Mouse (Mus musculus) naive thymus-derived CD4-positive, alpha-beta T cell, adult 5 months (primary cell): ENCODE data around the gene Pcbp4. TPM values are rescaled to one million over a fixed set of nuclear protein-coding genes. Genes with fewer than 3 reads are reported as not detected.

Experiments used
- polyA plus RNA-seq: library from polyadenylated mRNA; unstranded; fragments of 100-300 nt; shearing (Covaris generic); gene quantifications from one replicate; pipeline ENCODE4 v1.2.1, GENCODE M21; 2017

Gene Pcbp4
- polyA plus RNA-seq, result 8.3 TPM

GRCm38 (mm10) chr9:106453271-106454070 lies at the start of gene Pcbp4:
TSS of gene Pcbp4 (plus strand) at chr9:106453291.

GRCm38 (mm10) chr9:106429221-106430014 lies 23.7 kb upstream of the Pcbp4 start, which contains the start of gene Rpl29:
TSS of gene Rpl29 (plus strand) at chr9:106429454.

GRCm38 (mm10) chr9:106447348-106447747 lies 5.7 kb upstream of the Pcbp4 start, which contains the start of the genes Abhd14b and Abhd14a:
TSS of gene Abhd14b (plus strand) at chr9:106447459.
TSS of gene Abhd14a (minus strand) at chr9:106447678.

GRCm38 (mm10) chr9:106465571-106466200 lies 12.6 kb downstream of the Pcbp4 start, which contains the start of gene Gpr62:
TSS of gene Gpr62 (minus strand) at chr9:106465938.

GRCm38 (mm10) chr9:106475663-106476001 lies 22.5 kb downstream of the Pcbp4 start, which contains the start of gene Rrp9:
TSS of gene Rrp9 (plus strand) at chr9:106475963.

DNA sequence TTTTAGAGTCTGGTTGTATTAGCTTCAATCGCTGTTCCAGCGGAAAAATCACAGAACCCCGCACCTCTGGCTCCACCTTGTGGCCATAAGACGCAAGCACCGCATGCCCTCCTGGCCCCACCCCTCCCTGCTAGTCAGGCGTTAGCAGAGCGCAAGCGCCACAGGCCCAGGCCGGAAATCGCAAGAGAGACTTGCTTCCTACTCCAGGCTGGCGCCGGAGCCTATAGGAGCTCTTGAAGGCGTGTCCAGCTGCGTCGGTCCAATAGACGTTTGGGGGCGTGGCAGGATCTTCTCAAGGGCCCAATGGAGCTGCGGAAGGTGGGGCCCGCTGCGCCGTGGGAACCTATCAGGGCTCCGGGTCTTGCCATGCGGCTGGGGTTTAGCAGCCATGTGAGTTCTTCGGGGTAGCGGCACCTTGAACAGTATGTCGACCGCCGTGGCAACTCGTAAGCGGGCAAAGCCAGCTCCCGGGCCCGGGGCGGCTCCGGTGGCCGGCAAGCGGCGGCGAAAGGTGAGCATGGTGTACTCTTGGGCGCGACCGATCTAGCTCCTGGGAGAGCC lies 23.9 kb downstream of the Pcbp4 start, which contains the start of gene Parp3:
Parp3 (minus strand) TSS at position 26 of the 561 bp plus-strand sequence.

GRCm38 (mm10) chr9:106499667-106500066 lies 46.6 kb downstream of the Pcbp4 start, which contains the start of gene Iqcf1:
TSS of gene Iqcf1 (plus strand) at chr9:106499967.

Other genes with a start within 250 kb of the Pcbp4 start
- not detected for gene Tlr9, start 230.7 kb upstream of the Pcbp4 start, polyA plus RNA-seq
- gene Alas1, start 204.6 kb upstream of the Pcbp4 start, polyA plus RNA-seq, result 33.6 TPM
- 3.2 TPM for gene Poc1a, start 172.2 kb upstream of the Pcbp4 start, polyA plus RNA-seq
- 27.5 TPM for gene Dusp7, start 84.7 kb upstream of the Pcbp4 start, polyA plus RNA-seq
- gene Rpl29, start 23.8 kb upstream of the Pcbp4 start, polyA plus RNA-seq, result 699 TPM
- gene Acy1, start 15.0 kb upstream of the Pcbp4 start, polyA plus RNA-seq, result 13.8 TPM
- 5.1 TPM for gene Abhd14b, start 5.8 kb upstream of the Pcbp4 start, polyA plus RNA-seq
- 8.6 TPM for gene Abhd14a, start 5.6 kb upstream of the Pcbp4 start, polyA plus RNA-seq
- not detected for gene Gpr62, start 12.6 kb downstream of the Pcbp4 start, polyA plus RNA-seq
- 98.3 TPM for gene Rrp9, start 22.7 kb downstream of the Pcbp4 start, polyA plus RNA-seq
- gene Parp3, start 23.7 kb downstream of the Pcbp4 start, polyA plus RNA-seq, result 46.8 TPM
- not detected for gene Iqcf1, start 46.7 kb downstream of the Pcbp4 start, polyA plus RNA-seq
- not detected for gene Iqcf5, start 61.3 kb downstream of the Pcbp4 start, polyA plus RNA-seq
- gene Iqcf3, start 108.3 kb downstream of the Pcbp4 start, polyA plus RNA-seq, result not detected
- gene Iqcf4, start 117.7 kb downstream of the Pcbp4 start, polyA plus RNA-seq, result not detected
- gene Iqcf6, start 173.3 kb downstream of the Pcbp4 start, polyA plus RNA-seq, result not detected
- gene Grm2, start 202.8 kb downstream of the Pcbp4 start, polyA plus RNA-seq, result not detected
- 63.1 TPM for gene Tex264, start 232.6 kb downstream of the Pcbp4 start, polyA plus RNA-seq